Mouse (Mus musculus): ENCODE measurements around the gene Map3k19.

The Map3k19 gene

GRCm38 (mm10) chr1:127854486-127855222, at the start of gene Map3k19:
Gene Map3k19 (minus strand): TSS chr1:127855031.
- DNase-seq, result no peak

GRCm38 (mm10) chr1:127899401-127899800, 44.6 kb upstream of the Map3k19 start:
- no peak for DNase-seq

- DNase-seq, result no peak
Measured at GRCm38 (mm10) chr1:127869276-127869675, 14.4 kb upstream of the Map3k19 start.

DNA sequence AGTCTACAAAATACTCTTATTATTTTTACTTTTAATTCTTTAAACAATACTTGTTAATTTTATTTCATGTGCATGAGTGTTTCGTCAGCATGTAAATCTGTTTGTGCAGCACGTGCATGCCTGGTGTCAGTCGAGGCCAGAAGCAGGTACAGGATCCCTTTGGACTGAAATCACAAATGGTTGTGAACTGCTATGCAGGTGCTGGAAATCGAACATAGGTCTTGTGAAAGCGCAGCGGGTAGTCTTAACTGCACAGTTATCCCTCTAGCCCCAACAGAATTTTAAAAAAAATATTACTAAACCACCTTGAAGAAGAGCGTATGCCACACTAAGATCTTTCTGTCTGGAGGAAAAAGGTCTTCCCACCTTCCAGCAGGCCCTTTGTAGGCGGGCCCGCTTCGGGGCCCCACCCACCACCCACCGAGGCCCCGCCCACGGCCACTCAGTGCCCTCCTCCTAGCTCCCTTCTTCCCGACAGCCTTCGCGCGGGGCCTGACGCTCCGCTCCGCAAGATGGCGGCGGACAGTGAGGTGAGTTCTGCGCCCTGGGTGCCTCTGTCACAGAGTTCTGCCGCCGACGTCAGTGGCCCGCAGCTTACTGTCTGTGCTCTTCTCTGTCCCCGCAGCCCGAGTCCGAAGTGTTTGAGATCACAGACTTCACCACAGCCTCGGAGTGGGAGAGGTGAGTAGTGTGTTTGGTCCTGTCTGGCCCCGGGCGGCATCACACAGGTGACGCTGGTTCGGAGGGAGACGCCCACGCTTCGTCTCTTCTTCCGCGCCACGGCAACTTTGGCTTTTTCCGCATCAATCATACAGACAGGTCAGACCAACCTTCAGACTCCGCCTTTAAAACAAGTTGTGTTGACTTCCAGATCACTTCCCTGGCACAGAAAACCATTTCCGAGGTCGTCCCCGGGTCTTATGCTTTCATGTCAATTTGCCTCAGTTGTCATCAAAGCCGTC, 13.8 kb upstream of the Map3k19 start, which contains the start of gene Rab3gap1:
Rab3gap1 (plus strand) TSS at position 474 of the 962 bp plus-strand sequence.
- peak; percentile 94 for DNase-seq

DNA sequence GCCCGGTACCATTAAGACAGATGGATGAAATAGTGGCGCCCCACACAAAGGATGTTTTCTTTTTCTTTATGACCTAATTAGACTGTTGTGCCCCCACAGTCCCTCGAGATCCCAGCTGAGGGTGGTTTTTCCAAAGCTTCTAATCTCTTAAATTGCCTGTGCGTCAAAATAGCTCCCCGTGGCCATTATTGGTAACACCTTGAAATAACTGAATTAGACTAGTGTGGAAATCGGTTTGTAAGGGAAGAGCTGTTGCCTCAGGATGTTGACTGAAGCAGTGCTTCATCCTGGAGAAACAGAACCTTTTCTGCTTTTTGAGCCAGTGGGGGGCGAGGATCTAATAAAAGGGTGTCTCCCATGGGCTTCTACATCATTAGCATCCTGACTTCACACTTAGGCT, 9.0 kb upstream of the Map3k19 start:
- DNase-seq, result no peak

DNA sequence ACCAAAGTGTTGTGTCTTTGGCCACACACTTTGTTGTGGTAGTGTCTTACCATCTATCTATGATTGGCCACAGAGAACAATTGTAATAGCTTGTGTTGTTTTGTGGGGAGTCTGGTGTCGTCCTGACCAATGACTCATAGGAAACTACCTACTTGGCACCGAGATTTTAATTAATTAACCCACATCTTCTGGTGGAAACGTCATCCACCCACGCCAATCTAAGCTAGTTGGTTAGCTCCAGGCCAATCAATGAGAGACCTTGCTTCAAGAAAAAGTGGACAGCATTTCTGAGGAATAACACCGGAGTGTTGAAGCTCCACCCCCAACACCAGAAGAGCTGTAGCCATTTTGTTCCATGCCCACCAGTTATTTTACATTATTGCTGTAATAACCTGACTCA, 7.1 kb upstream of the Map3k19 start:
- DNase-seq, result no peak

DNA sequence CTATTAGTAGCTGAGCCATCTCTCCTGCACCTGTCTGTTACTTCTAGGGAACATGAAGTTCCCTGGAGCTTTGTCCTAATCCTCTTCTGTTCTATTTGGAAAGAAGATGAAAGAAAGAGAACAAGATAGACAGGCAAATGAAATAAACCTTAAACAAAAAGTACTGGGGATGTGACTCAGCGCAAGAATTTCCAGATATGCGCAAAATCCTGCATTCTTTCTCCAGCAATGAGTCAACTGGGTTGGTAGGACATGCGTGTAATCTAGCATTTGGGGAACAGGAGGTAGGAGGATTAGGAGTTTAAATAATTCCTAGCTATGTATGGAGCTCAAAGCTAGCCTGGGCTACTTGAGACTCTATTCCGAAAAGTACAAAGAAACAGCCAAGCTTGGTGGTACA, 5.7 kb upstream of the Map3k19 start:
- DNase-seq, result no peak

DNA sequence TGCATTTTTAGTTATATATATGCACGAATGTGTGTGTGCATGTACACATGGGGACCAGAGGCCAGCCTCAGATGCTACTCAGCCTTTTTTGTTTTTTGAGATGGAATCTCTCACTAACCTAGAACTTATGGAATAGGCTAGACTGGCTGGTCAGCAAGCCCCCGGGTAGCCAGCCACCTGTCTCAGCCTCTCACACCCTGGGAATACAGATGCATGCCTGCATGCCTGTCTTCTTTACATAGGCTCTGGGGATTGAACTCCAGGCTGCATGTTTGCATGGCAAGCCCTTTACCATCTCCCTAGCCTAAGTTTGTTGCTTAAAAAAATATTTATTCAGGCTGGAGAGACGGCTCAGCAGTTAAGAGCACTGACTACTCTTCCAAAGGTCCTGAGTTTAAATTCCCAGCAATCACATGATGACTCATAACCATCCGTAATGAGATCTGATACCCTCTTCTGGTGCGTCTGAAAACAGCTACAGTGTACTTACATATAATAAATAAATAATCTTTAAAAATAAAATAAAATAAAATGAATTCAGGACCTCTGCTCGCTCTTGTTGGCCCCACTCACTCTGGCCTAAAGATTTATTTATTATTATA, 5.1 kb upstream of the Map3k19 start:
- no peak for DNase-seq

GRCm38 (mm10) chr1:127858945-127859648, 4.3 kb upstream of the Map3k19 start:
- no peak for DNase-seq

GRCm38 (mm10) chr1:127850075-127850610, 4.7 kb downstream of the Map3k19 start:
- no peak for DNase-seq

- DNase-seq, result peak; percentile 17
Measured at GRCm38 (mm10) chr1:127845472-127845871, 9.4 kb downstream of the Map3k19 start.

DNA sequence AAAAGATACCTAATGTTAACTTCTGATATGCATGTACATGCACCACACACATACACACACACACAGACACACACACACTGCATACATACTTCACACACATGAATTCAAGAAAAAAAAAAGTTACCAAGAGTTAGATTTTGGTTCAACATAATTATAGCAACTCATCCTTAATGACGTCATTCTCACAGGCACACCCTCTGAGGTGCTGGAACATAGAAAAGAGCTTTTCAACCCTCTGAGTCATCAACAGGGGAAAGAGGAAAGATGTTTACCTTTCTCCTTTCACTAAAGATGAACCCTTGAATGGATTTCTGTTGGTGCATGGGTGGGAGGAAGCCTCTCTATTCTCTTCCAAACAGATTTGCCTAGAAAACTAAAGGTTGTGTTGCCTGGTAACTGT, 16.2 kb downstream of the Map3k19 start:
- DNase-seq, result no peak

DNA sequence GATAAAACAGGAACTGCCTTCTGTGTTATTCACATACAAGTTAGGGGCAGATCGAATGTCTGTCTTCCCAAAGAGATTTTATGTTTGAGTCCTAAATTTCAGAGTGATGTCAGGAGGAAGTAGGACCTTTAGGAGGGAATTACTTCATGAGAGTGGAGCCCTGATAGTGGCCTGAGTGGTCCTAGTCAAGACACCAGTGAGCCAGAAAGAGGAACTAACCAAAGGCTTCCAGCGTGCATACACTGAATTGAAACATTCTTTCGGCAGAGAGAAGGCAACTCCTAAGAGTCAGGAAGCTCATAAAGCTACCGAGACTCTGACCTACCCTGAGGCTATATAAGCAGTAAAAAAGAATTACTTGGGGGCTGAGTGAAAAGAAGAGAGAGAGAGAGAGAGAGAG, 18.2 kb downstream of the Map3k19 start:
- no peak for DNase-seq

DNA sequence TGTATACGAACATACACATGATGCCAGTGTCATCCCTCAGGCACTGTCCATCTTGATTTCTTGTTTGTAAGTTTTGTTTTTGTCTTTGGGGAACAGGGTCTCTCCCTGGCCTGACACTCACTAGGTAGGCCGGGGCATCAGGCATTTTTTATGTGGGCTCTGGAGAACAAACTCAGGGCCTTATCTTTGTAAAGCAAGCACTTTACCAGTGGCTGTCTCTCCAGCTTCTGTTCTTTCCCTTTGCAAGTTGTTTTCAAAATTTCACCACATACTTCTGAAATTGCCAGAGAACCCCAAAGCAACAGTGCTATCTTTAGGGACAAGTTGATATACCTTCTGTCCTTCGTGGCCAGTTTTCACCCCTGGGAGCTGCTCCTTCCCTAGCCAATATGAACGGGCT, 20.6 kb downstream of the Map3k19 start:
- DNase-seq, result no peak

GRCm38 (mm10) chr1:127833714-127834113, 21.1 kb downstream of the Map3k19 start:
- DNase-seq, result peak; percentile 26

GRCm38 (mm10) chr1:127830215-127830921, 24.5 kb downstream of the Map3k19 start:
- peak; percentile 10 for DNase-seq

DNA sequence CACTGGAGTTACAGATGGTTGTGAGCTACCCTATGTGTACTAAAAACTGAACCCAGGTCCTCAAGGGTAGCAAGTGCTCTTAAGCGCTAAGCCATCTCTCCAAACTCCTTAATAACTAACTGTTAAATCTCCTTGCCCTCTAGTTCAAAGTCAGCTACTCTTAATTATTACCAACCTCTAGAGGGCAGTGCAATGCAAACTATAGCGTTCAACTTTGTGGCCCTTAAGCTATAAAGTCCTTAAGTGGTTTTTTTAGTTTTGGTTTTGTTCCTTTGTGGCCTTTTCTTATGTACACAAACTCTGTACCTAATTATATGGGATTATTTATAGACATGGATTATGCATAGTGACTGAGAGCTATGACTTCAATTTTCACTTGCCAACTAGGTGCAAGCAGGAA, 27.5 kb downstream of the Map3k19 start:
- DNase-seq, result no peak

DNA sequence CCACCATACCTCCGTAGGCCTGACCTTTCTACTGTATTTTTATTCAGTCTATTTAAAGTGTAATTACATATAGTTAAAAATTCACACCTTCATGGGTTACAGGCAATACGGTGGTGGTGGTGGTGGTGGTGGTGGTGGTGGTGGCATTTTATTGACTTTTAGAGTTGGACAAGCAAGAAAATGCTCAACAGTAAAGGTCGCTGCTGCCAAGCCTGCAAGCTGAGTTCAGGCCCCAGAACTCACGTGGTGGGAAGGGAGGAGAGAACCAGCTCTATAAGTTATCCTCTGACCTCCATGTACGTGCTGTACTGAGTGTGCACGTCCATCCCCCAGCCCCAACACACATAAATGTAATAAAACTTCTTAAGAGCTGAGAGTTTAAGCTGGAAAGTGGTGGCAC, 38.5 kb downstream of the Map3k19 start:
- no peak for DNase-seq

DNA sequence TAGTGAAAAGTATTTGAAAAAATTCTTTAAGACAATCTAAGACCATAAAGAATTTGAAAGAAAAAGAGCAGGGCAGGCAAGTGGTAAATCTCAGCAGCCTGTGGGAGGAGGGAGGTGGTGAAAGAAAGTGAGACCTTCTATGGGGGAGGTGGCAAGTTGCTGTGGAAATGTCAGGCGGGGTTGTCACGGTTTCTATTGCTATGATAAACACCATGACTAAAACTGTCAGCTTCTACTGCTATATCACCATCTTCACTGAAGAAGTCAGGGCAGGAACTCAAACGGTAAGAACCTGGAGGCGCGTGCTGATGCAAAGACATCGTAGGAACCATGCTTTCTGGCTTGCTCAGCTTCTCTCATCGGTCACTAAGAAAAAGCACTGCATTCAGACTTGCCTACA, 41.9 kb downstream of the Map3k19 start:
- no peak for DNase-seq

DNA sequence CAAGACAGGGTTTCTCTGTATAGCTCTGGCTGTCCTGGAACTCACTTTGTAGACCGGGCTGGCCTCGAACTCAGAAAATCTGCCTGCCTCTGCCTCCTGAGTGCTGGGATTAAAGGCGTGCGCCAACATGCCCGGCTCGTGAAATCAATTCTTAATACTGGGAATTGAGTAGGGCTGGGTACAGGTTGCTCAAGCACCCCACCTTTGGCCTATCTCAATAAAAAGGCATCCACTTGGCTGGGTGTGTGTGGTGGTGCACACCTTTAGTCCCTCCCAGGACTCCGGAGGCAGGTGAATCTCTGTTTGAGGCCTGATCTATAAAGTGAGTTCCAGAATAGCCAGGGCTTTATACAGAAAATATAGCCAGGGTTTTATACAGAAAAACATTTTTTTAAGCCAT, 46.2 kb downstream of the Map3k19 start:
- DNase-seq, result no peak

DNA sequence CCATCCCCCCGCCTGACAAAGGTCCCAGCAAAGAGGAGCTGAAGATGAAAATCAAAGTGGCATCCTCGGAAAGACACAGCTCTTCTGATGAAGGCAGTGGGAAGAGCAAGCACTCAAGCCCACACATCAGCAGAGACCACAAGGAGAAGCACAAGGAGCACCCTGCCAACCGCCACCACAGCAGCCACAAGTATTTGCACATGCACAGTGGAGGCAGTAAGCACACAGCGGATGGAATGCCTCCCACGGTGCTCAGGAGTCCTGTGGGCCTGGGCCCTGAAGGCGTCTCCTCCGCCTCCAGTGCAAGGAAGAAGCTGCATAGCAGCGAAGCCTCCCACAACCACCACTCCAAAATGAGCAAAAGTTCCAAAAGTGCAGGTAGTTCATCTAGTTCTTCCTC, 51.9 kb downstream of the Map3k19 start:
- DNase-seq, result no peak

DNA sequence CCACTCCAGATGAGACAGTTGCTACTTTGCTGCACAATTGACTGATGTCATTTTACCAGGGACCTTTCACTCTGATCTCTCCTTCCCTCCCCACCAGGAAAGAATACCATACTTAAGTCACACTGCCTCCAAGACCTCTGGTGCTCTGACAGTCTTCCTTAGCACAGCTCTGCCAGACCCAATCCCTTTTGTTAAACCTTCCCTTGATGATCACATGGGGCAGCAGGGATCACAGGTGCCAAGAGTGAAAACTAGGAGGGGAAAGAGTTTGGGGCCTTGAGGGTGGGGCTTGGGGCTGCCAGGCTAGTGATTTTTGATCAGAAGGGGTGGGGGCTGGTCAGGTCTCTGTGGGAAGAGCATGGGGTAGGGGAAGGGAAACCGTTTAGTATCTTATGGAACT, 58.1 kb downstream of the Map3k19 start:
- DNase-seq, result no peak

All from liver (tissue).